Mouse (Mus musculus) neural tube, embryonic 12.5 days (tissue): ENCODE results near the gene Emc4. TPM values are rescaled to one million over a fixed set of nuclear protein-coding genes. Genes with fewer than 3 reads are reported as not detected.

Source experiments
- ATAC-seq: fragments of 200-750 bp; cut with Nextera tagmentation; 2 replicates; pipeline ENCODE4 v1.8.0; 2017; ENCODE audit warnings: low read depth, mild to moderate bottlenecking, moderate TSS enrichment, moderate library complexity; ENCODE audit not compliant: low FRiP score
- H3K27ac ChIP-seq: fragments of 300-500 bp; sonication (generic); 2 replicates; pipeline ENCODE4 v1.5.1; 2016
- H3K27me3 ChIP-seq: fragments of 300-500 bp; sonication (generic); replicated peaks from 2 replicates; pipeline ENCODE4 v1.6.1; 2016; ENCODE audit warnings: mild to moderate bottlenecking
- H3K36me3 ChIP-seq: fragments of 300-500 bp; sonication (generic); 2 replicates; pipeline ENCODE4 v1.6.1; 2016; ENCODE audit warnings: mild to moderate bottlenecking
- H3K4me1 ChIP-seq: fragments of 300-500 bp; sonication (generic); 2 replicates; pipeline ENCODE4 v1.6.1; 2016
- H3K4me2 ChIP-seq: fragments of 300-500 bp; sonication (generic); replicated peaks from 2 replicates; pipeline ENCODE4 v1.6.1; 2016; ENCODE audit warnings: mild to moderate bottlenecking
- H3K4me3 ChIP-seq: fragments of 300-500 bp; sonication (generic); 2 replicates; pipeline ENCODE4 v1.5.1; 2016
- H3K9ac ChIP-seq: fragments of 300-500 bp; sonication (generic); 2 replicates; pipeline ENCODE4 v1.6.1; 2016; ENCODE audit warnings: mild to moderate bottlenecking
- H3K9me3 ChIP-seq: fragments of 300-500 bp; sonication (generic); 2 replicates; pipeline ENCODE4 v1.6.1; 2016; ENCODE audit warnings: mild to moderate bottlenecking
- WGBS: fragments of 180-500 bp; shearing (Covaris S2); methylation state at CpG from one replicate; pipeline ENCODE4 v1.1.7; 2016; 5-methylcytosine and 5-hydroxymethylcytosine counted together
- polyA plus RNA-seq: library from polyadenylated mRNA; unstranded; fragments of >200 nt; fragmentation: Nextera tagmentation; extraction: Ambion mirVana; gene quantifications from 2 replicates; pipeline ENCODE4 v1.2.1, GENCODE M21; 2016

Gene Emc4
- polyA plus RNA-seq, 1 experiment from 2014 or later: 132 TPM

DNA sequence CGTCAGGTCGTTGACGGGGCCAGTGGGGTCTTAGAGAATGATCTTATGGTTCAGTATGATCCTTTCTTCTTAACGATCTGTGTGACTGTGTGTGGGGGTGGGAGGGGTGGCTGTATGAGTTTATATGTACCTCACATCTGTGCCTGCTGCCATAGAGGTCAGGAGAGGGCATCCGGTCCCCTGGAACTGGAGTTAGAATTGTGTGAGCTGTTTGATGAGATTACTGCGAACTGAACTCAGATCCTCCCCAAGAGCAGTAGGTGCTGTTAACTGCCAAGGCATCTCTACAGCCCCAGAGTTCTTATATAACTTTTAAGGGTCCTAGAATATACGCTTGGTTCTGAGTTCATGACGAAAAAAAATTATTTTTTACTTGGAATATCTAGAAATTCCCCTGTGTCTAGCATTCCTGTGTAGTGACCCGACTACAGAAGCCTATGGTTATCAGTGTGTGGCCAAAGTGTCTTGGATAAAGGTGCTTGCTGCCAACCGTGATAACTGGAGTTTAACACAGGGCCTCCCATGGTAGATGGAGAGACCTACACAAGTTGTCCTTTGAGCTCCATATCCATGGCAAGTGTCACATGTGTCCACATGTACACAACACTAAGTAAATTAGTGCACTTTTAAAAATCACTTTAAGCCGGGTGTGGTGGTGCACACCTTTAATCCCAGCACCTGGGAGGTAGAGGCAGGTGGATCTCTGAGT, 39.6 kb downstream of the Emc4 start:
- Histone ChIP-seq H3K9me3 (no peaks in the 10 kb centered on the region), H3K27me3 (no peaks in the 10 kb centered on the region), H3K4me1 (no peaks in the 10 kb centered on the region), H3K4me3 (no peak overlapping the region), H3K4me2 (no peak overlapping the region), H3K27ac (no peak overlapping the region), H3K36me3 (no peaks in the 10 kb centered on the region), H3K9ac (no peak overlapping the region)
- ATAC-seq: no peak
- 77% methylated on average over 11 of the region's 11 CpGs for WGBS

DNA sequence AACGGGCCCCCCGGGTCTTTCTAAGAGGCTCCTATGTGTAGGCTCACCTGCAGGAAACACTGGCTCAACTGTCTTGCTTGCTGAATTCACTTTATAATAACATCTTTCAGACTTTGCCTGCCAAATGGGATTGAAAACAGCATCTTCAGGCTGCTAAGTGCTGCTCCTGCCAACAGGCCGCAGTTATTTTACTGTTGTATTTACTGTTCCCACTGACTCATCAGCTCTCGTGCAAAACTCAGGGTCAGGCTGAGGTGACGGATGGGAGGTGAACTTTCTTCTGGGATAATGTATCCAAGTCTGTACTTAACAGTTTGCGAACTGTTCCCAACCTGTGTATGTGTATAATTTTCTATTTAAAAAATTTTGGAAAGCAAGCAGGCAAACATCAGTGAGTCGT, 48.9 kb downstream of the Emc4 start:
- Histone ChIP-seq H3K36me3 (no peaks in the 10 kb centered on the region), H3K27me3 (no peaks in the 10 kb centered on the region), H3K4me3 (no peak overlapping the region), H3K4me2 (no peak overlapping the region), H3K4me1 (no peaks in the 10 kb centered on the region), H3K9ac (no peak overlapping the region), H3K27ac (no peak overlapping the region), H3K9me3 (no peaks in the 10 kb centered on the region)
- ATAC-seq: no peak
- 89% methylated on average over 7 of the region's 7 CpGs for WGBS

DNA sequence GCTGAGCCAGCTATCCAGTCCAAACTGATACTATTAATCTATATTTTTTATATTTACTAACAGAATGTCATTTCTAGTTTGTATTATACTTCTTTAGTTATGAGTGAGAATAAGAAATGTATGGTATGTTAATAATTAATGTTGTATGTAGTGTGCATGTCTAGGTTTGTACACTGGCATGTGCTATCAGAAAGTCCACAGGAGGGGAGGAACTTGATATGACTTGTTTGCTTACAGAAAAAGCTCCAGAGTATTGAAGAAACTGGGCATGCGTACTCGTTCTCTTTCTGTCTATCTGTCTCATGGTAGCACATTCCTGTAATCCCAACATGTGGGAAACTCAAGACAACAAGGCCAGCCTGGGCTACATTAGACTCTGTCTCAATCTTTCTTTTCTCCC, 49.6 kb downstream of the Emc4 start:
- Histone ChIP-seq H3K9me3 (no peaks in the 10 kb centered on the region), H3K4me2 (no peak overlapping the region), H3K9ac (no peak overlapping the region), H3K4me3 (no peak overlapping the region), H3K4me1 (no peaks in the 10 kb centered on the region), H3K27me3 (no peaks in the 10 kb centered on the region), H3K27ac (no peak overlapping the region), H3K36me3 (no peaks in the 10 kb centered on the region)
- no peak for ATAC-seq
- WGBS: 89% methylated on average over 2 of the region's 2 CpGs

DNA sequence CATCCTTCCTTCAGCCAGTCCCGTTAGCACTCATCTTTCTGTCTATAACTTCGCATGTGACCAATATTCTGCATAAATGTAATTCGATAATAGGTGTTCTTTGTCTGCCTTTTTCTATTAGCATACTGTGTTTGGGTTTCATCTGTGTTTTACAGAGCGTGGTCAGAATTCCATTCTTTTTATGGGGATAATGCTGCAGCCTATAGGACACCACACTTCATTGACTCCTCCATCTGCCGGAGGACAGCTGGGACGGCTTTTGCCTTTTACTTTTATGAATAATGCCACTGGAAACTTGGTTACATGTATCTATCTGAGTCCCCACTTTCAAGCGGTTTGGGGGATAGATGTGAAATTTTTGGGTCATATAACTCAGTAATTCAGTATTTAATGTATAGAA, 52.2 kb downstream of the Emc4 start:
- Histone ChIP-seq H3K4me1 (no peaks in the 10 kb centered on the region), H3K27ac (no peak overlapping the region), H3K9ac (no peak overlapping the region), H3K9me3 (no peaks in the 10 kb centered on the region), H3K27me3 (no peaks in the 10 kb centered on the region), H3K36me3 (no peaks in the 10 kb centered on the region), H3K4me3 (no peak overlapping the region), H3K4me2 (no peak overlapping the region)
- ATAC-seq: no peak
- WGBS: 87% methylated on average over 7 of the region's 7 CpGs

Other genes with a start within 250 kb of the Emc4 start
- gene Olfr1316, start 233.1 kb downstream of the Emc4 start, polyA plus RNA-seq: not detected in 2 replicates
- not detected in 2 replicates for gene Olfr1317, start 227.7 kb downstream of the Emc4 start, polyA plus RNA-seq
- gene Olfr1318, start 213.8 kb downstream of the Emc4 start, polyA plus RNA-seq: not detected in 2 replicates
- gene Lpcat4, start 128.6 kb downstream of the Emc4 start, polyA plus RNA-seq: 15.9 and 16.8 TPM in 2 replicates
- gene Nutm1, start 108.7 kb downstream of the Emc4 start, polyA plus RNA-seq: not detected in 2 replicates
- 140 and 154 TPM in 2 replicates for gene Nop10, start 106.1 kb downstream of the Emc4 start, polyA plus RNA-seq
- 15.7 and 19.4 TPM in 2 replicates for gene Slc12a6, start 102.2 kb downstream of the Emc4 start, polyA plus RNA-seq
- gene Gm21985, start 101.7 kb downstream of the Emc4 start, polyA plus RNA-seq: not detected in 2 replicates
- 46.9 and 48.8 TPM in 2 replicates for gene Katnbl1, start 11.2 kb upstream of the Emc4 start, polyA plus RNA-seq
- 13.8 and 14.6 TPM in 2 replicates for gene Emc7, start 87.0 kb upstream of the Emc4 start, polyA plus RNA-seq
- gene Chrm5, start 112.7 kb upstream of the Emc4 start, polyA plus RNA-seq: 0.11 and 0.45 TPM in 2 replicates
- gene Aven, start 124.9 kb upstream of the Emc4 start, polyA plus RNA-seq: 8.5 and 10.7 TPM in 2 replicates